Mouse (Mus musculus) embryonic fibroblast, embryonic 13.5 days (primary cell): Measurements from ENCODE around the gene Thop1. TPM values are rescaled to one million over a fixed set of nuclear protein-coding genes. Genes with fewer than 3 reads are reported as not detected.
"Not testable (repeated sequence)": the region's sequence is repeated elsewhere in the genome, so short reads cannot be mapped to it uniquely, and the experiment has no call there.

Experiments used
- H3K27ac ChIP-seq: 2 replicates; pipeline ENCODE4 v1.5.1; 2012; ENCODE audit warnings: low read length, control low read depth, inconsistent platforms; ENCODE audit not compliant: insufficient read depth
- H3K4me1 ChIP-seq: 2 replicates; pipeline ENCODE4 v1.6.1; 2011; ENCODE audit warnings: low read length; ENCODE audit not compliant: control insufficient read depth, insufficient read depth
- H3K4me3 ChIP-seq: 2 replicates; pipeline ENCODE4 v1.5.1; 2011; ENCODE audit warnings: mild to moderate bottlenecking, control low read depth, low read length; ENCODE audit not compliant: insufficient read depth
- CTCF ChIP-seq: IDR thresholded peaks from 2 replicates; pipeline ENCODE4 v1.5.1; 2011; ENCODE audit warnings: mild to moderate bottlenecking, control low read depth, low read length, moderate library complexity, borderline replicate concordance; ENCODE audit not compliant: insufficient read depth
- POLR2A ChIP-seq: IDR thresholded peaks from 2 replicates; pipeline ENCODE4 v1.6.1; 2011; ENCODE audit warnings: low read depth, mild to moderate bottlenecking, control low read depth, low read length, moderate library complexity
- polyA plus RNA-seq: library from polyadenylated mRNA; stranded (reverse); fragments of >200 nt; gene quantifications from 2 replicates; pipeline ENCODE4 v1.2.4, GENCODE M21; 2011; ENCODE audit warnings: low read depth; ENCODE audit not compliant: missing spikeins, insufficient read length

The Thop1 gene
- polyA plus RNA-seq, 1 experiment, result 30.4 TPM

DNA sequence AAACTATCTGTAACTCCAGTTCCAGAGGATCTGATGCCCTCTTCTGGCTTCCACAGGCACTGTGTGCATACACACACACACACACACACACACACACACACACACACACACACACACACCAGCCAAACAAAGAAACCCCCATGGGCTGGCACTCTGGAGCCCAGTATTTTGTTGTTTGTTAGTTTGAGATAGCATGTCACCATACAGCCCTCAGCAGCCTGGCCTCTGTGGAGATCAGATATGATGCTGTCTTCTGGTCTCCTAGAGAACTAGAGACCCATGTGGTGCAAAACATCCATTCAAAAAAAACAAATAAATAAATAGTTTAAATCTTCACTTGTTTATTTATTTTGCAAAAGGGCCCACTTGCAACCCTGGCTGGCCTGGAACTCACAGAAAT is 41.6 kb upstream of the Thop1 start:
- H3K27ac ChIP-seq, result no peak overlapping the region
- TF ChIP-seq POLR2A (no peak), CTCF (no peak)
- peaks cover 5% of the 10 kb centered on the region; the same call in 1 of the 2 replicates for H3K4me1 ChIP-seq
- no peak overlapping the region for H3K4me3 ChIP-seq

GRCm38 (mm10) chr10:81029031-81029430 is 40.8 kb upstream of the Thop1 start:
- H3K27ac ChIP-seq, result no peak overlapping the region
- peaks cover 5% of the 10 kb centered on the region; the same call in 1 of the 2 replicates for H3K4me1 ChIP-seq
- TF ChIP-seq POLR2A (no peak), CTCF (no peak)
- H3K4me3 ChIP-seq, result no peak overlapping the region

DNA sequence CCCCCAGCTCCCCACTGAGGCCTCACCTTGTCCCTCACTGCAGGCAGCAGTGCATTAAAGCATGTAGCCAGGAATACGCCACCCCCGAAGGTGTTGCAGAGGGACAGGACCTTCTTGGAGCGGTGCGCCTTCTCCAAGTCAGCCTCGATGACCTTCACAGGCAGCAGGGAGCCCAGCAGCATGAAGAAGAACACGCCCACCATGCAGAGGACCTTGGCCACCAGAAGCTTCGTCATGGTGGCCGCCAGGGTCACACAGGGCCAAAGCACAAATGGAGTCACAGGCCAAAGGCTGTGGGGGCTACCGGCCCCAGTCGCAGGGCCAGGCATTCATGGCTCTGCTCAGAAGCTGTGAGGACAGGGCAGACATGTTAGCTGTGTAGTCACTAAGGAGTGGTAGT is 36.2 kb upstream of the Thop1 start:
- TF ChIP-seq CTCF (no peak), POLR2A (no peak)
- H3K27ac ChIP-seq, result no peak overlapping the region
- no peak overlapping the region for H3K4me3 ChIP-seq
- H3K4me1 ChIP-seq, result no peaks in the 10 kb centered on the region

GRCm38 (mm10) chr10:81036251-81036650 is 33.6 kb upstream of the Thop1 start:
- no peak overlapping the region for H3K4me3 ChIP-seq
- H3K4me1 ChIP-seq, result no peaks in the 10 kb centered on the region
- H3K27ac ChIP-seq, result no peak overlapping the region
- TF ChIP-seq POLR2A, result no peak
- no peak for TF ChIP-seq CTCF

GRCm38 (mm10) chr10:81036988-81037580 is 32.8 kb upstream of the Thop1 start, which contains the start of gene Slc39a3:
Slc39a3 (minus strand) TSS chr10:81037426.
- H3K4me1 ChIP-seq, result no peaks in the 10 kb centered on the region
- TF ChIP-seq CTCF (no peak), POLR2A (peak; percentile 56; the same call in 1 of the 2 replicates)
- peak within 1 kb of the TSS; percentile 80 for H3K4me3 ChIP-seq
- H3K27ac ChIP-seq, result no peak within 1 kb of the TSS

DNA sequence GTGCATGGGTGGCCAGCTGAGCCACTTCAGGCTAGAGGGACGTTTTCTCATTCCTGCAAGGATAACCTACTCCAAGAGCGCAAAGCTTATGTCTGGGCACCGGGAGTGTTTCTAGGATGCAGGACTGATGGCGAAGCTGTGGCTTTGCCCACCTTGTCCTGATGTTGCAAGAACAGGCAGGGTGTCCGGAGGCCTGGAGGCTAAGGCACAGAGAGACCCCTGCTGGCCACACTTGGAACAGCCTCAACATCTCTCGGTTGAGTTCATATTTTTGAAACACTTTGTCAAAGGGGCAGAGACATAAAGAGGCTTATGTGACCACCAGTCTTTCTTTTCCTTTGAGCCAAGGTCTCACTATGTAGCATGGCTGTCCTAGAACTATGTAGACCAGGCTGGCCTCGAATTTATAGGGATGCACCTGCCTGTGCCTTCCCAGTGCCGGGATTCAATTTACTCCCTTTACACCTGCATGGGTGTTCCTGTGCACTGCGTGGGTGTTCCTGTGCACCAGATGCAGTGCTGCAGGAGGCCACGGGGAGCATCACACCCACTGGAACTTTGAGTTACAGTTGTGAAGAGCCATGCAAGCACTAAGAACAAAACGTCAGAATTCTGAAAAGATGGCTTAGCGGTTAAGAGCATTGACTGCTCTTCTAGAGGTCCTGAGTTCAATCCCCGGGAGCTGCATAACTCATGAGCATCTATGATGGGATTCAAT is 28.2 kb upstream of the Thop1 start:
- no peak overlapping the region for H3K4me3 ChIP-seq
- H3K27ac ChIP-seq, result no peak overlapping the region
- TF ChIP-seq CTCF (peak; percentile 75), POLR2A (no peak)
- no peaks in the 10 kb centered on the region for H3K4me1 ChIP-seq

DNA sequence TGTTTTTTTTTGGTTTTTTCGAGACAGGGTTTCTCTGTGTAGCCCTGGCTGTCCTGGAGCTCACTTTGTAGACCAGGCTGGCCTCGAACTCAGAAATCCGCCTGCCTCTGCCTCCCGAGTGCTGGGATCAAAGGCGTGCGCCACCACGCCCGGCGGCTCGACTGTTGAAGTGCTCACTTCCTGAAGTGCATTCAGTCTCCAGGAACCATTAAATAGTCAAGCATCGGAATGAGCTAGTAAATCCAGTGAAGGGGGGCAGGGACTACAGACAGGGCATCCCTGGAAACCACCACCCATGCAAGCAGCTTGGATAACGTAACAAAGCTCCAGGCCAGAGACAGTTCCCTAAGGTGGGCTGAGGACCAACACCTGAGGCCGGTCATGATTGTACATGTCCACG is 24.6 kb upstream of the Thop1 start:
- not testable (repeated sequence) for H3K4me1 ChIP-seq, H3K4me3 ChIP-seq, H3K27ac ChIP-seq

GRCm38 (mm10) chr10:81050645-81051044 is 19.2 kb upstream of the Thop1 start:
- Histone ChIP-seq H3K27ac (no peak overlapping the region), H3K4me3 (no peak overlapping the region), H3K4me1 (no peaks in the 10 kb centered on the region)
- TF ChIP-seq POLR2A (no peak), CTCF (0 out of 2 replicates have a peak, but pooled peaks have one; percentile 5)

GRCm38 (mm10) chr10:81051133-81051532 is 18.7 kb upstream of the Thop1 start:
- TF ChIP-seq POLR2A (no peak), CTCF (no peak)
- Histone ChIP-seq H3K4me1 (no peaks in the 10 kb centered on the region), H3K27ac (no peak overlapping the region), H3K4me3 (no peak overlapping the region)

DNA sequence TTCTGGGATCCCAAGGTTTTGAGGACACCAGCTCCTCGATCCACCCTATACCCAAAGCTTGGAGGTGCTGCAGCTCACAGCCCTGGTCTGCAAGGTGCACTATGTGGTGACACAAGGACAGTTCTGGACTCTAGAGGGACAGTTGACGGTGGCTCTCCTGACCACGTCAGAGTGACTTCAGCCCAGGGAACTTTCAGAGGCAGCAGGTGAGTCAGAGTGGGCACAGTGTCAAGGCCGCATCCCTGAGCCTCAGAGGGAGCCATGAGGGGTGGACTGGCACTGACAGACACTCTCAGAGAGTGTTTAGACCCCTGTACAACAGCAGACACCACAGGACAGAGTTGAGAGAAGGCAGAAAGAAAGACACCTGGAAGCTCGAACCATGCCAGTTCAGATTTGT is 17.3 kb upstream of the Thop1 start:
- no peak overlapping the region for H3K27ac ChIP-seq
- TF ChIP-seq POLR2A (no peak), CTCF (no peak)
- no peaks in the 10 kb centered on the region for H3K4me1 ChIP-seq
- H3K4me3 ChIP-seq, result no peak overlapping the region

DNA sequence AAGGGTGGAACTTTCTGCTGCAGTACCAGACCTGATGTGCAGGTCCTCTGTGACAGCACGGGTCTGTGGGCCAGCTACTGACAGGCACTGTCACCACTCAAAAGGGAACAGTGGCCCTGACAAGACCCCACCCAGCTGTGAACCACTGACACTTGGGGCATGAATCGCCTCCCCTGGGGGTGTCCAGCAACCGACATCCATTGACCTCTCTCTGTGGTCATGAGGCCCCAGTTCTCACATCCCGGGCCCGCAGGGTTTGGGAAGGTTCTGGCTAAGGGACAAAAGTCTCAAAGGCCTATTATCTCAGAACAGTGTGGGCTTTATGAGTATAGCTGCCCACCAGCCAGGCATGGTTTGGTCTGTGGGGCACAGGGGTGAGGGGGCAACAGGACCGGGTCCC is 14.7 kb upstream of the Thop1 start:
- TF ChIP-seq CTCF, result no peak
- TF ChIP-seq POLR2A, result no peak
- no peak overlapping the region for H3K27ac ChIP-seq
- H3K4me3 ChIP-seq, result no peak overlapping the region
- H3K4me1 ChIP-seq, result no peaks in the 10 kb centered on the region; the same call in 1 of the 2 replicates

DNA sequence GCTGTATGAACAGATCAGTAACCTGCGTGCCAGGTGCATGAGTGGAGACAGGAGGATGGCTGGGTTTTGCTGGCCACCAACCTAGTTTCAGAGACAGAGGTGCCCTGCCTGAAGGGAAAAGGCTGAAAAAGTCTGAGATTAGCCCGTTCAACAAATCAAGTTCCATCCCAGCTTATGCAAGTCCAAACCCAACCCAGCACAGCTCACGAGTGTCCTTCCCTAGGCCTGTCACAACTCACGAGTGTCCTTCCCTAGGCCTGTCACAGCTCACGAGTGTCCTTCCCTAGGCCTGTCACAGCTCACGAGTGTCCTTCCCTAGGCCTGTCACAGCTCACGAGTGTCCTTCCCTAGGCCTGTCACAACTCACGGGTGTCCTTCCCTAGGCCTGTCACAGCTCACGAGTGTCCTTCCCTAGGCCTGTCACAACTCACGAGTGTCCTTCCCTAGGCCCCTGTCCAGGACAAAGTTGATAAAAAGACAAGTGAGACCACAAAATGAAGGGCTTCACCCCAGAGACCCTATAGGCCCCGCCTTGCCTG is 14.0 kb upstream of the Thop1 start:
- not testable (repeated sequence) for H3K4me3 ChIP-seq, H3K27ac ChIP-seq, H3K4me1 ChIP-seq
